Mouse (Mus musculus) embryonic facial prominence, embryonic 11.5 days (tissue): Measurements from ENCODE around the gene Gm12355. TPM values are rescaled to one million over a fixed set of nuclear protein-coding genes. Genes with fewer than 3 reads are reported as not detected.

Source experiments
- ATAC-seq: fragments of 200-750 bp; cut with Nextera tagmentation; replicated peaks from 2 replicates; pipeline ENCODE4 v1.8.0; 2017; ENCODE audit warnings: low read depth; ENCODE audit not compliant: insufficient number of reproducible peaks, low FRiP score, low TSS enrichment
- DNase-seq: peaks from one replicate; pipeline ENCODE4 v3.0.0-alpha.2; 2015; ENCODE audit warnings: low spot score
- H3K27ac ChIP-seq: fragments of 300-500 bp; sonication (generic); replicated peaks from 2 replicates; pipeline ENCODE4 v1.5.1; 2014; ENCODE audit warnings: mild to moderate bottlenecking, low read depth, low read length, control low read depth
- H3K27me3 ChIP-seq: fragments of 300-500 bp; sonication (generic); 2 replicates; pipeline ENCODE4 v1.6.1; 2014; ENCODE audit warnings: mild to moderate bottlenecking, low read length, moderate library complexity, mixed read lengths; ENCODE audit not compliant: control insufficient read depth, insufficient read depth
- H3K36me3 ChIP-seq: fragments of 300-500 bp; sonication (generic); replicated peaks from 2 replicates; pipeline ENCODE4 v1.6.1; 2014; ENCODE audit warnings: low read depth, mild to moderate bottlenecking, low read length, moderate library complexity, mixed read lengths; ENCODE audit not compliant: control insufficient read depth, insufficient read depth
- H3K4me1 ChIP-seq: fragments of 300-500 bp; sonication (generic); 2 replicates; pipeline ENCODE4 v1.6.1; 2014; ENCODE audit warnings: low read length, mixed read lengths; ENCODE audit not compliant: control insufficient read depth, insufficient read depth
- H3K4me2 ChIP-seq: fragments of 300-500 bp; sonication (generic); 2 replicates; pipeline ENCODE4 v1.6.1; 2014; ENCODE audit warnings: low read depth, mild to moderate bottlenecking, control low read depth, low read length, moderate library complexity
- H3K4me3 ChIP-seq: fragments of 300-500 bp; sonication (generic); 2 replicates; pipeline ENCODE4 v1.5.1; 2014; ENCODE audit warnings: low read depth, low read length, control low read depth
- H3K9ac ChIP-seq: fragments of 300-500 bp; sonication (generic); replicated peaks from 2 replicates; pipeline ENCODE4 v1.6.1; 2014; ENCODE audit warnings: mild to moderate bottlenecking, control low read depth, low read length
- H3K9me3 ChIP-seq: fragments of 300-500 bp; sonication (generic); replicated peaks from 2 replicates; pipeline ENCODE4 v1.6.1; 2016; ENCODE audit warnings: mild to moderate bottlenecking, low read length, inconsistent platforms, mixed read lengths; ENCODE audit not compliant: control insufficient read depth
- WGBS: fragments of 180-500 bp; shearing (Covaris S2); extraction: QIAGEN DNeasy Blood & Tissue Kit; methylation state at CpG from one replicate; pipeline ENCODE4 v1.1.7; 2014; 5-methylcytosine and 5-hydroxymethylcytosine counted together
- polyA plus RNA-seq: library from polyadenylated mRNA; unstranded; fragments of >200 nt; fragmentation: Nextera tagmentation; extraction: Ambion mirVana; gene quantifications from 2 replicates; pipeline ENCODE4 v1.2.1, GENCODE M21; 2014

Gene Gm12355
- polyA plus RNA-seq, 1 experiment from 2014 or later, result 0.83 TPM

DNA sequence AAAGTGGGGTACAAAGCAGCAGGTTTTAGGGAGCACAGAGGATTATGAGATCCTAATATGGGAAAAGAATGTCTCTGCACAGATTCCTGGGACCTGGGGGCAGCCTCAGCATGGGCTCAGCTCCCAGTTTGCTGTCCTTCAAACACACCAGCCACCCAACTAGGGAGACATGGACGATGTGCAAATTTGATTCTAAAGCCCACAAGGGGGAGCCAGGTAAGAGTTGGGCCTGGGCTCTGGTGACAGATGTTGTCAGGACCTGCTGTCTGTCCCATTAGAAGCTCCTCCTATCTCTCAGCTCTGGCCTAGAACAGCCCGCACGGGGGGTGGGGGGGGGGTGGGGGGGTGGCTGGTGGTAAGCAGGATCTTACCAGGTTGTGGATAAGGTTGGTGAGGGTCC, 41.9 kb downstream of the Gm12355 start:
- no peaks in the 10 kb centered on the region; the same call in none of the 2 replicates for H3K36me3 ChIP-seq
- 31% methylated on average over 3 of the region's 3 CpGs for WGBS
- H3K4me2 ChIP-seq, result no peak overlapping the region
- no peak overlapping the region for H3K4me3 ChIP-seq
- no peak overlapping the region for H3K9ac ChIP-seq
- no peaks in the 10 kb centered on the region for H3K27me3 ChIP-seq
- DNase-seq, result no peak
- H3K27ac ChIP-seq, result no peak overlapping the region
- no peaks in the 10 kb centered on the region for H3K9me3 ChIP-seq
- ATAC-seq, result no peak
- no peaks in the 10 kb centered on the region; the same call in 1 of the 2 replicates for H3K4me1 ChIP-seq

DNA sequence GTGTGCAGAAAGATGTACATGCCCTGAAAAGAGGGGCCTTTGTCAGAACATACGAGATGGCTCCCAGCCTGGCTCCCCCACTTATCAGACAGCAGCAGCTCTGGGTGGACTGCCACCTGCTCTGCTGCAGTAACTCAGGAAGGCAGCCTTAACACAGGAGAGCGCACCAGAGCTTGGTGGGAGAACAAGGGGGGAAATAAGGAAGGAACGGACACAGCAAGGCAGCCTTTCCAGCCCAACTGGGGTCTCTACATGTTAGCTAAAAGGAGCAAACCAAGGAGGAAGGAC, 42.3 kb downstream of the Gm12355 start:
- Histone ChIP-seq H3K27me3 (no peaks in the 10 kb centered on the region), H3K4me2 (no peak overlapping the region), H3K27ac (no peak overlapping the region), H3K36me3 (no peaks in the 10 kb centered on the region; the same call in none of the 2 replicates), H3K4me3 (no peak overlapping the region), H3K9ac (no peak overlapping the region), H3K4me1 (no peaks in the 10 kb centered on the region; the same call in 1 of the 2 replicates), H3K9me3 (no peaks in the 10 kb centered on the region)
- 83% methylated on average over 3 of the region's 3 CpGs for WGBS
- no peak for DNase-seq
- no peak for ATAC-seq

GRCm38 (mm10) chr11:98582551-98583264, 42.8 kb downstream of the Gm12355 start:
- DNase-seq, result no peak
- H3K9ac ChIP-seq, result no peak overlapping the region
- no peak for ATAC-seq
- H3K9me3 ChIP-seq, result no peaks in the 10 kb centered on the region
- H3K27me3 ChIP-seq, result no peaks in the 10 kb centered on the region
- H3K27ac ChIP-seq, result no peak overlapping the region; the same call in 1 of the 2 replicates
- H3K4me1 ChIP-seq, result no peaks in the 10 kb centered on the region; the same call in 1 of the 2 replicates
- 82% methylated on average over 12 of the region's 12 CpGs for WGBS
- no peak overlapping the region for H3K4me2 ChIP-seq
- H3K36me3 ChIP-seq, result no peaks in the 10 kb centered on the region; the same call in none of the 2 replicates
- H3K4me3 ChIP-seq, result no peak overlapping the region

GRCm38 (mm10) chr11:98582030-98582388, 43.5 kb downstream of the Gm12355 start:
- Histone ChIP-seq H3K9ac (no peak overlapping the region), H3K9me3 (no peaks in the 10 kb centered on the region), H3K36me3 (no peaks in the 10 kb centered on the region; the same call in none of the 2 replicates), H3K4me1 (no peaks in the 10 kb centered on the region; the same call in 1 of the 2 replicates), H3K27ac (no peak overlapping the region; the same call in 1 of the 2 replicates), H3K27me3 (no peaks in the 10 kb centered on the region), H3K4me2 (no peak overlapping the region), H3K4me3 (no peak overlapping the region)
- WGBS, result 79% methylated on average over 8 of the region's 8 CpGs
- no peak for ATAC-seq
- no peak for DNase-seq

DNA sequence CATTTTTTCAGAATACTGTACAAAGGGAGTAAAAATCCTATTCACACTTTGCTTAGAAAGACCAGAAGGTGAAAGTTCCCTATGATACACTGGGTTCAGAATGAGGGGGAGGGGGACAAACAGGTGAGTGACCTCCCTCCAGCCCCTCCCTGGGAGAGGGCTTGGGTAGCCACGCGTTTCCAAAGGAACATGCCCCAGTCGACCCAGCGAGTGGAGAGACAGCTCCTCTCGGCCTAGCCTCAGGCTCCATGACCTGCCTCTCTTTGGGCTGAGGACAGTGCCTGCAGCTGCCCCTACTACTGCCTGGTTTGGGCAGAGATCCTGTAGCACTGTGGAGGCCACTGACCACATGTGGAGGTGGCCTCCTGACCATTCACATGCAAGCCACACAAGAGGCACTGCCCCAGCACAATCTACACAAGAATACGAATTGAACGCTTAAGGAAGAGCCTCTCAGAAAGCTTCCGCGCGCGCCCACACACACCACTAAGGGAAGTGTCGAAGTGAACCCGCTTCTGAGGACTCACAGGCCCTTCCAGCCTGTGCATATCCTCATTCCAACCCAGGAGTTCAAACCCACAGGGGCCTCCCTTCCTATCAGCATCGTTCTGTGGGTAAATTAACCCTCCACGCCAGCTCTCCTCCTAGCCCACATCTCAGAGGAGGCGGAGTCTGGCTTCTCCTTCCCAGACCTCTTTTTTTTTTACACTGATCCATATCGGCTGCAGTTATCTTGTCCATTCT, 44.0 kb downstream of the Gm12355 start:
- Histone ChIP-seq H3K4me2 (no peak overlapping the region), H3K4me1 (no peaks in the 10 kb centered on the region; the same call in 1 of the 2 replicates), H3K36me3 (no peaks in the 10 kb centered on the region; the same call in none of the 2 replicates), H3K27me3 (no peaks in the 10 kb centered on the region), H3K9me3 (no peaks in the 10 kb centered on the region), H3K27ac (no peak overlapping the region), H3K9ac (no peak overlapping the region), H3K4me3 (no peak overlapping the region)
- DNase-seq, result no peak
- ATAC-seq, result no peak
- WGBS, result 69% methylated on average over 17 of the region's 17 CpGs

- H3K27ac ChIP-seq, result no peak overlapping the region
- no peak overlapping the region for H3K4me3 ChIP-seq
- DNase-seq (no peak), ATAC-seq (no peak)
- H3K4me2 ChIP-seq, result no peak overlapping the region; the same call in 1 of the 2 replicates
- no peaks in the 10 kb centered on the region for H3K27me3 ChIP-seq
- no peaks in the 10 kb centered on the region; the same call in none of the 2 replicates for H3K36me3 ChIP-seq
- no peaks in the 10 kb centered on the region for H3K4me1 ChIP-seq
- no peak overlapping the region for H3K9ac ChIP-seq
- 76% methylated on average over 16 of the region's 16 CpGs for WGBS
- no peaks in the 10 kb centered on the region for H3K9me3 ChIP-seq
These were observed 45.0 kb downstream of the Gm12355 start for GRCm38 (mm10) chr11:98580301-98581121.

DNA sequence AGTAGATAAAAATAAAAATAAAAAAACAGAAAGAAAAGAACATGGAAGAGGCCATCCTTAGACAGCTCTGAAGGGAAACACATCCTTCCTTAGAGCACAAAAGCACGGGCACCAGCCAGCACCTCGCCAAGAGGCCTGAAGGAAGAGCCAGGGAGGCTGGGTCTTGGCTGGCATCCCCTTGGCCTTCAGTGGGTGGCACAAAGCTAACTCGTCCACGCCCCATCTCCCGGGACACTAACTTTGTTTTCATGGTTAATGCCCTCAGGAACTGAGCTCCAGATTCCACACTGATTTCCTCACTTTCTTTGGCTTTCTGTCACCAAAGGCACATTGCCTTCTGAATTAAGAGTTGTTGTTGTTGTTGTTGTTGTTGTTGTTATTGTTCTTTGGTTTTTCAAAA, 47.7 kb downstream of the Gm12355 start:
- no peak for DNase-seq
- no peak for ATAC-seq

More for the DNA sequence above, 47.7 kb downstream of the Gm12355 start:
- Histone ChIP-seq H3K4me3 (no peak overlapping the region), H3K27me3 (no peaks in the 10 kb centered on the region), H3K36me3 (no peaks in the 10 kb centered on the region; the same call in 1 of the 2 replicates), H3K9ac (no peak overlapping the region), H3K4me2 (no peak overlapping the region), H3K4me1 (no peaks in the 10 kb centered on the region), H3K27ac (no peak overlapping the region), H3K9me3 (no peaks in the 10 kb centered on the region)
- 70% methylated on average over 5 of the region's 5 CpGs for WGBS
